8 mouse cellular contexts compared by ENCODE assay signal in genomic region chr6:140856468-140857117, GRCm38 (mm10).
DNase-seq lines count a peak whose midpoint lies in the region; ATAC-seq and TF ChIP-seq lines count a peak whose summit lies in the region.

No protein-coding gene starts in this region.

- 0 out of 2 replicates have a peak overlapping the region, but pooled peaks have one; percentile 10 for H3K9ac ChIP-seq in heart, embryonic 11.5 days (ENCODE audit: low read depth, low read length)
- H3K9ac ChIP-seq in forebrain, embryonic 16.5 days (replicated peaks; ENCODE audit: low read depth, low read length), result no peak overlapping the region; the same call in 1 of the 2 replicates
- H3K9ac ChIP-seq in liver, embryonic 13.5 days, result no peak overlapping the region

- H3K4me3 ChIP-seq in heart, embryonic 11.5 days (ENCODE audit: low read depth, low read length), result peak overlapping the region; percentile 21
- H3K4me3 ChIP-seq in cerebellum, adult 2 months (replicated peaks; ENCODE audit: insufficient read depth, low read depth, low read length), result peak overlapping the region; percentile 60
- H3K4me3 ChIP-seq in forebrain, embryonic 16.5 days (replicated peaks; ENCODE audit: low read length), result peak overlapping the region; percentile 27
- H3K4me3 ChIP-seq in liver, embryonic 13.5 days (replicated peaks), result no peak overlapping the region; the same call in 1 of the 2 replicates

- no peaks in the 10 kb centered on the region for H3K36me3 ChIP-seq in heart, embryonic 11.5 days (ENCODE audit: control insufficient read depth, insufficient read depth, low read length)
- no peaks in the 10 kb centered on the region for H3K36me3 ChIP-seq in forebrain, embryonic 16.5 days (ENCODE audit: control insufficient read depth, insufficient read depth)
- no peaks in the 10 kb centered on the region for H3K36me3 ChIP-seq in liver, embryonic 13.5 days

- WGBS in heart, embryonic 11.5 days (ENCODE audit: insufficient replicate concordance), result 26% methylated on average over 14 of the region's 14 CpGs
- 20% methylated on average over 14 of the region's 14 CpGs for WGBS in cerebellum, adult 2 months
- 22% methylated on average over 14 of the region's 14 CpGs for WGBS in forebrain, embryonic 16.5 days
- 29% methylated on average over 14 of the region's 14 CpGs for WGBS in liver, embryonic 13.5 days (ENCODE audit: insufficient replicate concordance)

- TF ChIP-seq CTCF in cerebellum, adult 2 months (IDR thresholded peaks at IDR 0.05; ENCODE audit: borderline replicate concordance, insufficient read depth, low read depth, low read length), result no peak

- no peak overlapping the region for H3K27ac ChIP-seq in heart, embryonic 11.5 days (ENCODE audit: low read depth, low read length)
- no peak overlapping the region for H3K27ac ChIP-seq in cerebellum, adult 2 months (ENCODE audit: insufficient read depth, low read length)
- no peak overlapping the region for H3K27ac ChIP-seq in forebrain, embryonic 16.5 days (ENCODE audit: low read length)
- H3K27ac ChIP-seq in liver, embryonic 13.5 days, result no peak overlapping the region

- peak overlapping the region; percentile 65 for H3K4me2 ChIP-seq in heart, embryonic 11.5 days
- peak overlapping the region; percentile 55 for H3K4me2 ChIP-seq in forebrain, embryonic 16.5 days (ENCODE audit: low read length)
- 0 out of 2 replicates have a peak overlapping the region, but pooled peaks have one; percentile 23 for H3K4me2 ChIP-seq in liver, embryonic 13.5 days

- no peaks in the 10 kb centered on the region for H3K9me3 ChIP-seq in heart, embryonic 11.5 days (replicated peaks; ENCODE audit: control insufficient read depth, low read length)
- no peaks in the 10 kb centered on the region for H3K9me3 ChIP-seq in forebrain, embryonic 16.5 days (ENCODE audit: control insufficient read depth, low read length)
- no peaks in the 10 kb centered on the region for H3K9me3 ChIP-seq in liver, embryonic 13.5 days (replicated peaks)

- H3K4me1 ChIP-seq in heart, embryonic 11.5 days (ENCODE audit: control insufficient read depth, insufficient read depth, low read length), result 0 out of 2 replicates have a peak, but pooled peaks cover 6% of the 10 kb centered on the region
- peaks cover 2% of the 10 kb centered on the region; the same call in 1 of the 2 replicates for H3K4me1 ChIP-seq in cerebellum, adult 2 months (ENCODE audit: control insufficient read depth, insufficient read depth, low read length)
- H3K4me1 ChIP-seq in forebrain, embryonic 16.5 days (replicated peaks; ENCODE audit: control insufficient read depth, insufficient read depth, low read length), result peaks cover 14% of the 10 kb centered on the region
- H3K4me1 ChIP-seq in liver, embryonic 13.5 days (replicated peaks), result no peaks in the 10 kb centered on the region

- no peaks in the 10 kb centered on the region for H3K27me3 ChIP-seq in heart, embryonic 11.5 days (ENCODE audit: control insufficient read depth, insufficient read depth, low read length)
- no peaks in the 10 kb centered on the region for H3K27me3 ChIP-seq in cerebellum, adult 2 months (ENCODE audit: control insufficient read depth, insufficient read depth, low read length)
- H3K27me3 ChIP-seq in forebrain, embryonic 16.5 days (replicated peaks; ENCODE audit: control insufficient read depth, insufficient read depth, low read length), result no peaks in the 10 kb centered on the region
- H3K27me3 ChIP-seq in liver, embryonic 13.5 days, result 0 out of 2 replicates have a peak, but pooled peaks cover 2% of the 10 kb centered on the region

- TF ChIP-seq POLR2A in cerebellum, adult 2 months (IDR thresholded peaks at IDR 0.05; ENCODE audit: borderline replicate concordance, insufficient read depth, low read length), result no peak

- intact Hi-C loops in heart, postnatal 25 days (cut with DNase I), result loop anchor here (10.0 kb wide), 2 partner anchors 92 to 142 kb away; no protein-coding TSS in a partner anchor

- DNase-seq in heart, postnatal 25 days (ENCODE audit: low spot score), result no peak
- DNase-seq in cerebellum, adult 2 months, result peak; percentile 44 to 54
- no peak for DNase-seq in liver, embryonic 13.5 days
- DNase-seq in frontal cortex, postnatal 36 days (ENCODE audit: low spot score in 2 of 2), result no peak
- no peak for DNase-seq in T-cell, adult 2 months (ENCODE audit: low spot score)
- no peak for DNase-seq in urinary bladder, postnatal 25 days (ENCODE audit: low spot score)

- 0 out of 2 replicates have a peak, but pooled peaks have one; percentile 26 for ATAC-seq in heart, embryonic 11.5 days (replicated peaks; ENCODE audit: insufficient number of reproducible peaks, low FRiP score, low TSS enrichment)
- peak; percentile 63 for ATAC-seq in forebrain, embryonic 16.5 days
- no peak for ATAC-seq in liver, embryonic 13.5 days (ENCODE audit: low read depth)

Comparison
In these comparisons a context has a peak if more than half of its experiments do, and no peak if none do; other contexts are left out.
1. DNase-seq: peak in cerebellum, adult 2 months (2 of 2); none in heart, postnatal 25 days (single experiment), liver, embryonic 13.5 days (single experiment), frontal cortex, postnatal 36 days (0 of 2), T-cell, adult 2 months (single experiment) and urinary bladder, postnatal 25 days (single experiment).
2. Peak in every context shown above with its lines, with median percentiles within 50 percentile points of each other: H3K4me2 ChIP-seq.